Mouse (Mus musculus) G1E-ER4 (cell line): ENCODE results near the gene Apoc1. TPM values are rescaled to one million over a fixed set of nuclear protein-coding genes. Genes with fewer than 3 reads are reported as not detected.

ENCODE experiments used
- GATA1 ChIP-seq: IDR thresholded peaks from one replicate; pipeline ENCODE4 v1.8.0; 2012; ENCODE audit warnings: low read length, inconsistent platforms
- polyA plus RNA-seq: library from polyadenylated mRNA; stranded (reverse); fragments of >175 nt; gene quantifications from 2 replicates; pipeline ENCODE4 v1.2.3, GENCODE M21; 2012

Apoc1 gene
- 4.8 and 6.7 TPM in 2 replicates for polyA plus RNA-seq

DNA sequence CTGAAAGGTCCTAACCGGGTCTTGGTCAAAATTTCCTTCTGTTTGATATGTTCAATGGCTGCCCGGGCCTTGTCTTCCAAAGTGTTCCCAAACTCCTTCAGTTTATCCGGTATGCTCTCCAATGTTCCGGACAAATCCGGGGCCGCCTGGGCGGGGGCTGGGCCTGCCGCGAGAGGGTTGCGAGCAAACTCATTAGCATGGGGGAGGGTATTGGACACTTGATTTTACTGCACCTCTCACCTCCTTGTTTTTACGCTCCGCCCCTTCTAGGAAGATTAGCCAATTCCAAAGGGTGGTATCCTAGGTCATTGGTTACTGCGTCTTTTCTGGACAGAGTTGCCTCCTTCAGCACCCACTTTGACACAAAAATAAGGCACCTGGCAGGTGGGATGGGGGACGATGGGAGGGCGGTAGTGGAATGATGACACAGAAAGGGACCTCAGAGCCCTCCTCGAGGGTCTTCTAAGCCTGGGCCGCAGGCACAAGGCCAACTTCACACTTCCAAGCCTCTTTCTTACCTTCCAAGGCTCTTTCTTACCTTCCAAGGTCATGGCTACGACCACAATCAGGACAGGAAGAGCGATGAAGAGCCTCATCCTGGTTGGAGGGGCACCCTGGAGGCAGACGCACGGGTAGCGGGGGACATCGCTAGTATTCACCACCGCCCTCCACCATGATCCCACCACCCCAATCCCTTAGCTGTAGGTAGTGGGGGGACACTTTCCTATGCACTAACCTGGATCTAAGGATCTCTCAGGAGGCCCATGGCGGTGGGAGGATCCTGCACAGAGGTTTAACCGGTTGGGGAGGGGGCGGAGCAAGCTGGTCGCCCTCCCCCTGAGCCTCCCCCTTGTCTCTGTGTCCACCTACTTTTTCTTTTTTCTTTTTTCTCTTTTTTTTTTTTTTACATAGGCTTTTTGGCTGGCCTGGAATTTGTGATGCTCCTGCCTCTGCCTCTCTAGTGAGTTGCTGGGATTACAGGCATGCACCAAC lies at the start of gene Apoc1:
Apoc1 (minus strand) TSS at position 788 of the 993 bp plus-strand sequence.
- no peak for TF ChIP-seq GATA1

GRCm38 (mm10) chr7:19741329-19742031 lies 49.0 kb upstream of the Apoc1 start:
- TF ChIP-seq GATA1: no peak

- TF ChIP-seq GATA1: no peak
Observed at GRCm38 (mm10) chr7:19740269-19740668, 47.8 kb upstream of the Apoc1 start.

- no peak for TF ChIP-seq GATA1
Observed at GRCm38 (mm10) chr7:19738771-19739170, 46.3 kb upstream of the Apoc1 start.

DNA sequence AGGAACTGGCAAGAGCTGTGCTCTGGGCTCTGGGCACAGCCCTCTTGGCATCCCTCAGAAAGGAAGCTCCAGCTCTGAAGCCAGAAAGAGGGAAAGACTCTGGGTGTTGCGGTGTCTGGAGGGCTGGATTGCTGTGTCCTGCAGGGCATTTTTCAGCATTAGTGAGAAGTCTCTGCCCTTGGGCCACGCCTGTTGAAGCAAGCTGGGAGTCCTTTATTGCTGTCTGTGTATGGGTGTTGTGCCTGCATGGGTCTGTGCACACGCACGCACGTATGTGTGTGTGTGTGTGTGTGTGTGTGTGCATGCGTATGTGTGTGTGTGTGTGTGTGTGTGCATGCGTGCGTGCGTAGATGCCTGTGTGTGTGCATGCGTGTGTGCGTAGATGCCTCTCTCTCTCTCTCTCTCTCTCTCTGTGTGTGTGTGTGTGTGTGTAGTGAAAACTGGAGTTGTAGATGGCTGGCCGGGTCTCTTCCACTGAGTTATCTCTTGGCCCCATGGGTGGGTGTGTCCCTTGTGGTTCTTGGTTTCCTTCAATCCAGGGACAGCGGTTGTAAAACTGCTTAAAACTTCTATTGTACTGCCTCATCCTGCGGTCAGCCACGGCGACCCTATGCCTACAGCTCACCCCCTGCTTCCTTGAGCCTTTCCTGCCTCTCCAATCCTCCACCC lies 44.1 kb upstream of the Apoc1 start:
- TF ChIP-seq GATA1: peak; percentile 22

GRCm38 (mm10) chr7:19734178-19734666 lies 41.8 kb upstream of the Apoc1 start:
- no peak for TF ChIP-seq GATA1

DNA sequence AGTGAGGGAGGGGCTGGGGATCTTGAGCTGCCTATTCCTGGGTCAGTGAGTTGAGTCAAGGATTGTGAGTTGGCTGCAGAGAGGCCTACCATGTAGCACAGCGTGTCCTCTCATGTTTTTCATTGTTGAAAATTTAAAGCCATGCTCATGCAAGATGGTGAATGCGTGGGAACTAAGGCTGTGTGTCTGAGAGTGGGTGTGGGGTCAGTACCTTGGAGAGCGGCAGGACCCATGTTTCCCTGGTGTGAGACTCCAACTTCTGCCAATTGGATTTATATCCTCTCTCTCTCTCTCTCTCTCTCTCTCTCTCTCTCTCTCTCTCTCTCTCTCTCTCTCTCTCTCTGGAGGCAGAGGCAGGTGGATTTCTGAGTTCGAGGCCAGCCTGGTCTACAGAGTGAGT lies 34.1 kb upstream of the Apoc1 start:
- no peak for TF ChIP-seq GATA1

GRCm38 (mm10) chr7:19724167-19724566 lies 31.7 kb upstream of the Apoc1 start:
- no peak for TF ChIP-seq GATA1

- TF ChIP-seq GATA1: no peak
Observed at GRCm38 (mm10) chr7:19722754-19723195, 30.3 kb upstream of the Apoc1 start.

DNA sequence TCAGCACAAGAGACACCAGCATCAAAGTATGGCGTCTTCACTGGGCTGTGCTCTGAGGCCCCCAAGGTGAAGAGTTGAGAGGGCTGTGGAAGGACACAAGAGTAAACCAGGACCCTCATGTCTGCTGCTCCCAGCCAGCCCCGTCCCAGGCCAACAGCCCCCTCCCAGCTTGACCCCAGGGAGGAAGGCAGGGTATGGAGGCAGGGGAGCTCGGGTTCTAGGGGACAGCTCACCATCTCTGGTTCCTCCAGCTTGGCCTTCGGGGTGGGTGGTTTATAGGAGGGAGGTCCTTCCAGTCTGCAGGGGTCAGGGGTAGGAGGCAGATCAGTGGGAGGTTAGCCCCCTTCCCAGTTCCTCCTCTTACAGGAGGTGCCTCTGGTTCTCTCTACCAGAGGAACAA lies 26.7 kb upstream of the Apoc1 start:
- TF ChIP-seq GATA1: no peak

DNA sequence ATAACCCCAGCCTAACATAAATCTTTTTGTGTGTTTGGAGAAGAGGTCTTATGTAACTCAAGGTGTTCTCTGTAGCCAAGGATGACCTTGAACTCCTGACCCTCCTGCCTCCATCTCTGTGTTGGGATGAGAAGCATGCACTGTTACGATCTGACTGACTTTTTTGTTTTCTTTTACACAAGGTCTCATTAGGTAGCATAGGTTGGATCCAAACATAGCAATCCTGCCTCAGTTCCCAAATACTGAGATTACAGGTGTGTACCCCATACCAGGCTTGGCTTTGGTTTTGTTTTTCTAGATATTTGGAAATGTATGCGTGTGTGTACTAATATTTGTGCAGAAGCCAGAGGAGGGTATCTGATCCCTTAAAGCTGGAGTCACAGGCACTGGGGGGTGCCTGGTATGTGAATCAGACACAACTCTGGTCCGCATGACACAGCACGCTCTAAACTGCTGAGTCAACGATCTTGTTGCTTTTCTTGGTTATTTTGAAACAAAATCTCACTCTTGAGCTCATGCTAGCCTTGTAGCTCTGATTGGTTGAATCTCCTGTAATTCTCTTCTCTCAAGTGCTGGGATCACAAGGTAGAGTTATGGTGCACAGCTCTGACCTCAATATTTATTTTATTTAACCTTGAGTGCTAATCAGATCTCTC lies 26.0 kb upstream of the Apoc1 start:
- no peak for TF ChIP-seq GATA1

GRCm38 (mm10) chr7:19717346-19717745 lies 24.9 kb upstream of the Apoc1 start:
- no peak for TF ChIP-seq GATA1

GRCm38 (mm10) chr7:19716822-19717221 lies 24.4 kb upstream of the Apoc1 start:
- no peak for TF ChIP-seq GATA1

GRCm38 (mm10) chr7:19716055-19716682 lies 23.7 kb upstream of the Apoc1 start:
- no peak for TF ChIP-seq GATA1

- no peak for TF ChIP-seq GATA1
Observed at GRCm38 (mm10) chr7:19715239-19716054, 23.0 kb upstream of the Apoc1 start, which contains the start of gene Tomm40. Gene Tomm40 (minus strand): TSS chr7:19715438.
